Mouse (Mus musculus) kidney, adult 2 months (tissue): ENCODE results near the gene Gm10721.
"Not testable (repeated sequence)": the region's sequence is repeated elsewhere in the genome, so short reads cannot be mapped to it uniquely, and the experiment has no call there.

Experiments used
- CTCF ChIP-seq: fragments of 200-500 bp; conservative IDR thresholded peaks from 2 replicates; pipeline ENCODE4 v1.5.1; 2011; ENCODE audit warnings: low read depth, mild to moderate bottlenecking, control low read depth, low read length, moderate library complexity, mixed read lengths; ENCODE audit not compliant: insufficient read depth, insufficient read length
- POLR2A ChIP-seq: fragments of 200-500 bp; IDR thresholded peaks from one replicate; pipeline ENCODE4 v1.6.1; 2011; ENCODE audit warnings: low read depth, low read length, control low read depth

DNA sequence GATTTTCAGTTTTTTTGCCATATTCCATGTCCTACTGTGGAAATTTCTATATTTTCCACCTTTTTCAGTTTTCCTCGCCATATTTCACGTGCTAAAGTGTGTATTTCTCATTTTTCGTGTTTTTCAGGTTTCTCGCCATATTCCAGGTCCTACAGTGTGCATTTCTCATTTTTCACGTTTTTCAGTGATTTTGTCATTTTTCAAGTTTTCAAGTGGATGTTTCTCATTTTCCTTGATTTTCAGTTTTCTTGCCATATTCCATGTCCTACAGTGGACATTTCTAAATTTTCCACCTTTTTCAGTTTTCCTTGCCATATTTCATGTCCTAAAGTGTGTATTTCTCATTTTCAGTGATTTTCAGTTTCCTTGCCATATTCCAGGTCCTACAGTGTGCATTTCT is 13.2 kb downstream of the Gm10721 start:
- TF ChIP-seq CTCF, POLR2A: not testable (repeated sequence)
